Mouse (Mus musculus) stomach, postnatal 0 days (tissue): ENCODE measurements around the gene Rasgef1b. TPM values are rescaled to one million over a fixed set of nuclear protein-coding genes. Genes with fewer than 3 reads are reported as not detected.
A peak's percentile ranks its signal among the peaks of the same experiment; 100 is the strongest.

Experiments
- ATAC-seq: fragments of 200-750 bp; cut with Nextera tagmentation; 2 replicates; pipeline ENCODE4 v1.8.0; 2017; ENCODE audit not compliant: low FRiP score, low TSS enrichment
- DNase-seq: peaks from one replicate; pipeline ENCODE4 v3.0.0-alpha.2; 2016; ENCODE audit warnings: low spot score
- H3K27ac ChIP-seq: fragments of 300-500 bp; sonication (generic); replicated peaks from 2 replicates; pipeline ENCODE4 v1.5.1; 2014; ENCODE audit warnings: mild to moderate bottlenecking, control low read depth
- H3K27me3 ChIP-seq: fragments of 300-500 bp; sonication (generic); 2 replicates; pipeline ENCODE4 v1.6.1; 2014; ENCODE audit warnings: low read length; ENCODE audit not compliant: control insufficient read depth, insufficient read depth
- H3K36me3 ChIP-seq: fragments of 300-500 bp; sonication (generic); 2 replicates; pipeline ENCODE4 v1.6.1; 2014; ENCODE audit warnings: low read length, mixed read lengths; ENCODE audit not compliant: control insufficient read depth, insufficient read depth
- H3K4me1 ChIP-seq: fragments of 300-500 bp; sonication (generic); replicated peaks from 2 replicates; pipeline ENCODE4 v1.6.1; 2014; ENCODE audit warnings: antibody characterized with exemption; ENCODE audit not compliant: control insufficient read depth, insufficient read depth
- H3K4me2 ChIP-seq: fragments of 300-500 bp; sonication (generic); replicated peaks from 2 replicates; pipeline ENCODE4 v1.6.1; 2014; ENCODE audit warnings: low read depth, mild to moderate bottlenecking, control low read depth, moderate library complexity
- H3K4me3 ChIP-seq: fragments of 300-500 bp; sonication (generic); 2 replicates; pipeline ENCODE4 v1.5.1; 2014; ENCODE audit warnings: low read depth, low read length, control low read depth
- H3K9ac ChIP-seq: fragments of 300-500 bp; sonication (generic); 2 replicates; pipeline ENCODE4 v1.6.1; 2014; ENCODE audit warnings: mild to moderate bottlenecking, low read length, control low read depth, mixed read lengths
- H3K9me3 ChIP-seq: fragments of 300-500 bp; sonication (generic); 2 replicates; pipeline ENCODE4 v1.6.1; 2016; ENCODE audit warnings: low read length; ENCODE audit not compliant: control insufficient read depth
- CTCF ChIP-seq: IDR thresholded peaks from 2 replicates; pipeline ENCODE4 v1.5.1; 2016; ENCODE audit warnings: antibody characterized with exemption, low read depth, mild to moderate bottlenecking, moderate library complexity
- EP300 ChIP-seq: optimal IDR thresholded peaks from 2 replicates; pipeline ENCODE3; 2016; ENCODE audit warnings: antibody characterized with exemption
- WGBS: fragments of 180-500 bp; shearing (Covaris S2); extraction: QIAGEN DNeasy Blood & Tissue Kit; methylation state at CpG from one replicate; pipeline ENCODE4 v1.1.7; 2014; 5-methylcytosine and 5-hydroxymethylcytosine counted together
- polyA plus RNA-seq: library from polyadenylated mRNA; unstranded; fragments of >200 nt; fragmentation: Nextera tagmentation; extraction: Ambion mirVana; gene quantifications from 2 replicates; pipeline ENCODE4 v1.2.1, GENCODE M21; 2015

Gene Rasgef1b
- polyA plus RNA-seq, 1 experiment from 2014 or later: 37.4 TPM

DNA sequence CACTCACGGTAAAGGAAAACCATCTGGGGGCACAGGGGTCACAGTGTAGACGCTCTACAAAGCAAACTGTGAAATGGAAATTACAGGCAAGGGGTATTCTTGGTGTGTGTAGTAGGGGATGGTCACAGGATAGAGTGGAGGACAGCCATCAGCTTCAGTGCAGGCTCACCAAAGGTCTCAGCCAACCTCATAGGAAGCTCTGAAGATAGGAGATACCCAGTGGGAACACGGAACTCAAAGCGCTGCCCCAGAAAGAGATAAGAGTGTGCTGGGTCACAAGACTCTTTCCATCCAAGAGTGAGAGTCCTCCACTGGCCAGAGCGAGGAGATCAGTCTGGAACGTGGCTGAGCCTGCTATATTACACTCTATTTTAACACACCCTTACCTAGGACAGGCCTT is 166.8 kb downstream of the Rasgef1b start:
- H3K27ac ChIP-seq: no peak overlapping the region
- no peaks in the 10 kb centered on the region for H3K36me3 ChIP-seq
- TF ChIP-seq EP300: no peak
- TF ChIP-seq CTCF: no peak
- H3K9me3 ChIP-seq: no peaks in the 10 kb centered on the region
- H3K9ac ChIP-seq: no peak overlapping the region
- no peak overlapping the region for H3K4me2 ChIP-seq
- DNase-seq (no peak), ATAC-seq (no peak)
- no peaks in the 10 kb centered on the region for H3K4me1 ChIP-seq
- H3K27me3 ChIP-seq: no peaks in the 10 kb centered on the region
- 87% methylated on average over 6 of the region's 6 CpGs for WGBS
- no peak overlapping the region for H3K4me3 ChIP-seq

DNA sequence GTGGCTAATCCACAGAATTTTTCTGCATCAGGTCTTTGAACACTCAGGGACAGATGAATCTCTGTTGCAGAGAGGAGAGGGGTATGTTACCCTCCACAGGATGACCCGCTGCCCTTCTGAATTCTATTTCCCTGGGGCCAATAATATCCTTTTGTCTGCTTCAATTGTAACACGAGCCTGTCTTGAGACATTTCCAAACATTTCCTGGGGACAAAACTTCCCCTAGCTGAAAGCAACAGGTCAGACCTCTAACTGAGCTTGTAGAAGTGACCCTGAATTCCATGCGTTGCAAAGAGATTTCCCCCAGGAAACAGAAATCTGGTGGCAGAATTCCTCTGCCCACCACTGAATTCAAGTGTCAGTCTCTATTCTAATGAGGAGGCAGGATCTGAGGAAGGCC is 169.1 kb downstream of the Rasgef1b start:
- ATAC-seq (no peak), DNase-seq (no peak)
- Histone ChIP-seq H3K4me2 (no peak overlapping the region), H3K9ac (no peak overlapping the region), H3K36me3 (no peaks in the 10 kb centered on the region), H3K9me3 (no peaks in the 10 kb centered on the region), H3K4me1 (no peaks in the 10 kb centered on the region), H3K27ac (no peak overlapping the region), H3K4me3 (no peak overlapping the region), H3K27me3 (no peaks in the 10 kb centered on the region)
- WGBS: 40% methylated on average over 3 of the region's 3 CpGs
- TF ChIP-seq CTCF (no peak), EP300 (no peak)

DNA sequence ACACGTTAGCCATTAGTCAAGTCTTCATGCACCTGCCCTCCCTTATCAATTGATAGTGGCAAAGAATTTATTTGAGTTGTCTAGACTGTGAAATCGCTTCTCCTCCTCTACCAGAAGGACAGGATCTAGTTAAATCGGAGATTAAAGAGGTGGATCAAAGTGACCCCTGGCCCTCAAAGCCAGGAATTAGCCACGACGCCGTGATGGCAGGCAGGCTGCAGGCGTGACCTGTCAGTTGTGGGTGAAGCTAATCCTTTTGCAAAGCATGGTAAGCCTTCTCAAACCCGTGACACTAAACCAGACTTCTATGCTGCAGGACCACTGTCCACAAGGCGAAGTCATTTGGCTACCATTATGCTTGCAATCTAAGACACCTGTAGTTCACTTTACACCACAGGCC is 170.6 kb downstream of the Rasgef1b start:
- no peak for ATAC-seq

DNA sequence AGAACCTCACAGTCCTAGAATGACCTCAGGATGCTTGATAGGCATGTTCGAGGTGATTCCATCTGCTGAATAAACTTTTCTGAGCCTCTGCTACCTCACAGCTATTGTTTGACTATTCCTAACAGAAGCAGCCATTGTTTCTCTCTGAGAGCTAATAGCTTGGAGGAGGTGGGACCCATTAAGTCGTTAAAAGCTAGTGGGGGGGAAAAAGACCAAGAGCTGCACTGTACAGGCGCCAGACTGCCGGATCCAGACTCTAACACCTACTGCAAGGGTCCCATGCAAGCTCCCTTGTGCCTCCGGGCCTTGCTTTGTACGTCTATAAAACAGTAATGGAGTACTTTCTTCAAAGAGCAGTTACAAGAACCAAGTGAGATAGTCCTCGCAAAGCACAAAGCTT is 176.2 kb downstream of the Rasgef1b start:
- Histone ChIP-seq H3K4me1 (no peaks in the 10 kb centered on the region), H3K4me3 (no peak overlapping the region), H3K9me3 (no peaks in the 10 kb centered on the region), H3K27me3 (no peaks in the 10 kb centered on the region), H3K27ac (no peak overlapping the region), H3K4me2 (no peak overlapping the region), H3K9ac (no peak overlapping the region), H3K36me3 (no peaks in the 10 kb centered on the region)
- 53% methylated on average over 7 of the region's 7 CpGs for WGBS
- TF ChIP-seq EP300: no peak
- TF ChIP-seq CTCF: no peak
- DNase-seq: no peak
- peak; percentile 49; the same call in 1 of the 2 replicates for ATAC-seq

More for the DNA sequence above, 170.6 kb downstream of the Rasgef1b start:
- Histone ChIP-seq H3K9ac (no peak overlapping the region), H3K4me2 (no peak overlapping the region), H3K27me3 (no peaks in the 10 kb centered on the region), H3K4me1 (no peaks in the 10 kb centered on the region), H3K4me3 (no peak overlapping the region), H3K27ac (no peak overlapping the region), H3K9me3 (no peaks in the 10 kb centered on the region), H3K36me3 (no peaks in the 10 kb centered on the region)
- 51% methylated on average over 9 of the region's 9 CpGs for WGBS
- TF ChIP-seq CTCF (no peak), EP300 (no peak)
- DNase-seq: no peak

DNA sequence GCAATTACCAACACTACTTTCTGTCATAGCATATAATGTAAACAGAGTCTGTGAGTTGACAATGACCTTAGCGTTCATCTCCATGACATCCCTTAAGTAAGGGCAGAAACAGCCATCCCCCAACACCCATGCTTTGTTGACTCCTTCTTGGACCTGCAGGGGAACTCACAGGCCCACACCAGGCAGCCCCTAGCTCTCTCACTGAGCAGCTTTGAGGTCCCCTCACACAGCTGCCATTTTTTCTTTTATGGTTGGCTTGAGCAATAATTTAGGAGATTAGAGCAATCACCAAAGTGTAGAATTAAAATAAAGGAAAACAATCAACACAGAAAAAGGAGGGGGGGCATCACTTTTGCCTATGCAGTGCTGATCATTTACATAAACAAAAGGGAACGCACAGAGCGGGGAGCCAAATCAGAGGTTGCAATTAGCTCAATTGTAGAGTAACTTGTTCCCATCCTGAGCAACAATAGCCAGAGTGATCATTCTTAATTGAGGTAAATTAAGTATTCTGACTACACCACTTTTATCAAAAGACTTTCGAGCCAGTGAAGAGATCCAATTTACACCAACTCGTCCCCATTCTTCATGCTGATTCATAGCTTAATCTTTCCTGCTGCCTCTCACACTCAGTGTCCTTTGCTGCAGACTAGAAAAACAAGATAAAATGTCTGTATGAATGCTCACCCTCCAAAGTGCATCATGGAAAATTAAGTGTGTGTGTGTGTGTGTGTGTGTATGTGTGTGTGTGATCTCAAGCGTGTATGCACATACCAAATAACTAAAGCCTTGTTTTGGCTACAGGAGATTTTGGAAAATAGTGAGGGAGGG is 184.0 kb downstream of the Rasgef1b start:
- no peaks in the 10 kb centered on the region for H3K36me3 ChIP-seq
- ATAC-seq (no peak), DNase-seq (no peak)
- no peak overlapping the region for H3K4me3 ChIP-seq
- H3K4me1 ChIP-seq: no peaks in the 10 kb centered on the region
- no peak overlapping the region for H3K27ac ChIP-seq
- TF ChIP-seq EP300 (no peak), CTCF (no peak)
- H3K4me2 ChIP-seq: no peak overlapping the region
- H3K27me3 ChIP-seq: no peaks in the 10 kb centered on the region
- 61% methylated on average over 6 of the region's 6 CpGs for WGBS
- H3K9me3 ChIP-seq: no peaks in the 10 kb centered on the region
- no peak overlapping the region for H3K9ac ChIP-seq

DNA sequence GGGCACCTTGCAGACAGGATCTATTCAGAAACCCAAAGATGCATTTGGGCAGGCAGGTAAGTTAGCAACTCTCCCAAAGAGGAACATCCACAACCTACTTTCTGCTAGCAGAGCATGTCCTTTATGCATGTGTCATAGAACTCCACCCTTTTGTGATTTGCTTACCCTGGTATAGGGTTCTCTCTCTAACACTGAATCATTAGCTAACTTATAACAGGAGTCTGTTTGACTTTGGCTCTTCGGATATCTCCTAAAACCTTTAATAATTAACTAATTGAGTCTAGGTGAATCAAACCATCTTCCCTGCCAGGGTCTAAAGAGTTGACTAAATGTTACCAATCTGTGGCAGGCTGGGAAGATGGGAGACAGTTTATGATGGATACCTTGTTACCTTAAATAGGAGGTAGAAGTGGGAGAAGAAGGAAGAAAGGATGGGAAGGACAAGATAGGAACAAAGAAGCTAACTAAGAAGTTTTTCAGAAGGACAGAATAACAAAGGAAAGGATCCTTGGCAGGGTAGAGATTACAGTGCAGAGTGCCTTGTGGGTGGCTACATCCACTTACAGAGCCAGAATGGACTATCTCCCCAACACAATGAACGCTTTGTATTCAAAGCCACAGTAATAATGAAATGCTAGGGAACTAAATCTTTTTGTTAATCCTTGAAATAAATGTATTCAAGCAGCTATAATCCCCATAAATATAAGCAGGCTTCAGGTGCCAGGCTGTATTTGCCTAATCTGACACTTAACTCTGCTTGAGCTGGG is 186.7 kb downstream of the Rasgef1b start:
- H3K4me2 ChIP-seq: no peak overlapping the region
- H3K4me1 ChIP-seq: no peaks in the 10 kb centered on the region
- H3K9me3 ChIP-seq: no peaks in the 10 kb centered on the region
- no peaks in the 10 kb centered on the region for H3K27me3 ChIP-seq
- no peak overlapping the region for H3K4me3 ChIP-seq
- TF ChIP-seq CTCF (no peak), EP300 (no peak)
- no peak overlapping the region for H3K9ac ChIP-seq
- no peak overlapping the region for H3K27ac ChIP-seq
- WGBS: 68% methylated on average over 2 of the region's 2 CpGs
- ATAC-seq: no peak
- no peak for DNase-seq
- no peaks in the 10 kb centered on the region for H3K36me3 ChIP-seq
